Mouse (Mus musculus): Measurements from ENCODE around the gene Ebf1.

Gene Ebf1

DNA sequence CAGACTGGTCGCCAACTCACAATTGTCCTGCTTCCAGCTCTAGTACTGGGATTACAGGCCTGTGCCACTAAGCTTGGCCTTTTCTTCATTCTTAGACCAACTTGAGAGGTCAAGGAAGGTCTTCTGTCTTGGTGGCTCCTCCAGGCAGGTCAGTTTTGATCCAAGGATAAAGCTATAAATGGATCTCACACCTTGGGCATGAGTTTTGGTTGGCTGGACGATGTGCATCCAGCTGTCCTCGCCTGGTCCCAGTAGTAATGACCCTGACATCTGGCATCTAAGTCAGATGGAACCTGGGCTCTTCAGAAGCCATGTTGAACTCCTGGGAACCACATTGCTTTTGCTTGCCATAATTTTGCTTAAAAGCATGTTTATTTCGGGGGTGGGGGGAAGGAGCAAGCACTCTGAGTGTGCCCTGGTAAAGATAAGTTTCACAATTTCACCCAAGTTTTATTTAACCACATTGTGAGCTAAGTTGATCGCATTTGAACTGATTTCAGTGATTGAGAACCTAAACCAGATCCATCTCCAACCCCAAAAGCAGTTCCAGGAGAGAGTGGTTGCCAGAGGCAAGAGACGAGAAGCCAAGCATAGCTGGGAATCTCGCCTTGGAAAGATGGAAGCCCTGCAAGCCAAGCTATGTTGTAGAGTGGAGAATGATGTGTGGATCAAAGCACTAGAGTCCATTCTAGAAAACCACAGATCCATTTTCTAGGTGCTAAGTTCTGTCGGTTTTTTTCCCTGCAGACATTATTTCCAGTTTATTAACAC is 85.8 kb downstream of the Ebf1 start:
- no peak for DNase-seq (ENCODE audit: inconsistent ontology term)

DNA sequence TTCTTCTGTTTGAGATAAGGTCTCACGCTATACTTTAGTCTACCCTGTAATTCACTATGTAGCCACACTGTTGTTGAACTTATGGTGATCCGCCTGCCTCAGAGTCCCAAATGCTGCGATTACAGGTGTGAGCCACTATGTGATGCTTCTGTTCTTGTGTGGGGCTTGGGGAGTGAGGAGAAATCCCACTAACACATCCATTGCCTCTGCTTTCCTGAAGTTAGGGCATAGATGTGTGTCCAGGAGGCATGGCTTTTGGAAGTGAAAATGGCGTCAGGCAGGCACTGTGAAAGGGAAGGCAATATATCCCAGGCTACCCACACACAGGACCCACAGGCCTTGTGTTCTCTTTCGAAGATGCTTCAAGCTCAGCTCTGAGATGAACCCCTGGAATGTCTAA is 86.8 kb downstream of the Ebf1 start:
- no peak for DNase-seq (ENCODE audit: inconsistent ontology term)

DNA sequence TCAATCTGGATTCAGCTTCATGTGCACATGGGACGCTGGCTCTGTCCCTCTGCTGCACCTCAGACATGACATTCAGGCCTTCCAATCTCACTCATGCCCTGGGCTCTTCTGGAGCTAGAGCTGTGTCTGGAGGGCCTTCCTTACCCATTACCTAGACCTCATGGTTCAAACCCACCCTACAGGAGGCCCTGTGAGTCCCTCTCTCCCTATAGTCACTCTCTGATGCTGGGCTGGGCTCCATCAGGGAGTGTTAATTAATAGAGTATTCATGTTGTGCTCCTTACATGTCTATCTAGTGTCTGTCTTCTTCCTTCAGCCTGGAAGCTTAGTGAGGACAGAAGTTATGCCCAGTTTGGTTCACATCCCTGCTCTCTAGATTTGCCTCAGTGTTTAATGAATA is 88.7 kb downstream of the Ebf1 start:
- no peak for DNase-seq (ENCODE audit: inconsistent ontology term)

DNA sequence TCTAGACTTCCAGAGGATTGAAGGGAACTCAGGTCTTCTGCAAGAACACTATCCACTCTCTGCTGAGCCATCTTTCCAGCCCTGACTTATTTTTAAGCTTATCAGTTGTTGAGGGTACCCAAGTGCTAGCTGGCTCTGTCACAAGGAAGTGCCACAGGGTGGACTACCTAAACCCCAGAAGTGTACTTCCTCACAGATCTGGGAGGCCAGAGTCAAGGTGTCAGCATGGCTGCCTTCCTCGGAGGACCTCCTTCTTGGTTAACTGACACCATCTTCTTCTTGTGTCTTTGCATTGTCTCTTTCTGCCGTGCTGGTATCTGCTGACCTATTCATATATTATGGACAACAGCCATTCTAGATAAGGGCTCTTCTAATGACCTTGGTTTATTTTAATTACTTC is 89.3 kb downstream of the Ebf1 start:
- no peak for DNase-seq (ENCODE audit: inconsistent ontology term)

DNA sequence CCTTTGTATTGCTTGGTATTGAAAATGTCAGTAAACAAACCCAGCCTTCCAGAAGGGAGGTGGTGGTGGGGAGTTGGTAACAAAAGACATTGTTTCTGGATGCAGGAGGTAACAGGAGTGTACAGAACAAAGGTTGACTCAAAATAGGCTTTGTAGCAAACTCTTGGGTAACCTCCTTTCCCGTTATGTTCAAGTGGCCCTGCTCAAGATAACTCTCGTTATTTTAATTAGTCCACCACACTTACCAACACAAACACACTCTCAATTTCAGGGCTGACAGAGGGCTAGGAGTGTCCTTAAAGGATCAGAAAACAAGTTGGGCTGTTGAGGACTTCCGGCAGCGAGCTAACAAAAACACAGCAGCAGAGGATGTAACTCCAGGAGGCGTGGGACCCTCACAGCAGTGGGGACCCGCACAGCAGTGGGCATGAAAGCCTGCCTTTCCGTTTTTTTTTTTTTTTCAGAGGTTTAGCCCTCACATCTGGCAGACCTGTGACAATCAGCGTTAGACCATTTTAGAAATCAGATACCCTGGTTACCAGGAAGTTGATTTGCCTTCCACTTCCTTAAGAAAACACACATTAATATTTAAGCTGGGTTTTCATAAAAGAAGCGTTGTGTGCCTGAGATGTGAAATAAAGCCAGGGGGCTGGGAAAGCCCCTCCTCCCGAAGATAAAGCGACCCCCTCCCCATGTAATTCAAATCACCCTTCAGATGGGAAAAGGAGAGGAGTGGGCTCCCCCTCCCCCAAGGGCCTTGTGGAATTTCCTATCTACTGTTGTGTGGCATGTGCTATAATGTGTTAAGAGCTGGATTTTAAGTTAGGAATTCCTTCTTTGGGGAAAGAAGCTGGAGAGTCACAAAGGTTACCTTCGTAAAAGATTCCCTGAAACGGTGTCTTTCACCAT is 90.5 kb downstream of the Ebf1 start:
- no peak for DNase-seq (ENCODE audit: inconsistent ontology term)

DNA sequence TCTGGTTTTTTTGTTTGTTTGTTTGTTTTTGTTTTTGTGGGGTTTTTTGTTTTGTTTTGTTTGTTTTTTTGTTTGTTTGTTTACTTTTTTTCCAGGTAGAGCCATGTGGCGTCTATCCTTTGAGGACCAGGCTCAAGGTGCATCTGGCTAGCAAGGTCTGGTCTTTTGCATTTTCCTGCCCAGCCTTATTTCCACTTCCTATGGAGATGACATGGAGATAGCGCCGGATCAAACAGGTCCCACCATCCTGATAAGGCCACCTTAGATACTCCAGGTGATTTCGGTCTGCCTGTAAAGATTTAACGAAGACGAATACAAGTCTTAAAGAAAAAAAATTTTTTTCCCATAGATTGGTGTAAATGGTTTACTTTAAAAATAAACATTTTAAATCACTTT is 91.2 kb downstream of the Ebf1 start:
- no peak for DNase-seq (ENCODE audit: inconsistent ontology term)

- DNase-seq (ENCODE audit: inconsistent ontology term) = no peak
Measured at GRCm38 (mm10) chr11:44709073-44709618, 92.0 kb downstream of the Ebf1 start.

GRCm38 (mm10) chr11:44709869-44710460 is 92.8 kb downstream of the Ebf1 start:
- no peak for DNase-seq (ENCODE audit: inconsistent ontology term)

DNA sequence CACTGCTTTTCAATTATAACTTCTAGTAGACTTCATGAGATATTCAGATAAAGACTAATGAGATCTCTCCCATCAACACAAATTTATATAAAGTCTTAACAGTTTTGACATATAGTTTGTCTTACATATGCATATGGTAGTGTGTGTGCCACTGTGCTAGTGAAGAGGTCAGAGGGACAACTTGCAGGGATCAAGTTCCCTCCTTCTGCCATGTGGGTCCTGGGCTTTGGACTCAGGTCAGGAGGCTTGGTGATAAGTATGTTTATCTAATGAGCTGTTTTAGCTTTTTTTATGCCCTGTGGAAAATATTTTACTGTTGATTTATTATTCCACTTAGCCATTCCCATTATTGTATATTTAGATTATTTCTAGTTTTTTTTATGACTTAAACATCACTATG is 93.7 kb downstream of the Ebf1 start:
- DNase-seq (ENCODE audit: inconsistent ontology term) = no peak

- DNase-seq (ENCODE audit: inconsistent ontology term) = no peak
Measured at GRCm38 (mm10) chr11:44714188-44714587, 97.1 kb downstream of the Ebf1 start.

DNA sequence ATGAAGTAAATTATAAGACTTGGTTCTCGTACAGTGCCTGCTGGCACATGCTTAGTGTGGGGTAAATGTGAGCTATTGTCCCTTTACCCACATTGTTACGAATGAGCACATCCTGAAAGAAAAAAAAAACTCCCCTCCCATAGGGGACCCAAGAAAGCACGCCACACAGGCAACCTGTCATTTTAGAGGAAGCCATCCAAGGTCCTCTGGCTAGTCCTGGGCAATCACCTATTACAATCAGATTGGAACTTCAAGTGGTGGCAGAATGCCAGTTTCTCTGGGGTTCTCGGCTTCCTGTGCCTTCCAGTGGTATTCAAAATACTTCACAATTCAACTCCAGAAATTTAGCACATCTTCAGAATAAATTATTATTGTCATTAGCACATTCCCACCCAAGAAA is 98.7 kb downstream of the Ebf1 start:
- DNase-seq (ENCODE audit: inconsistent ontology term) = no peak

DNA sequence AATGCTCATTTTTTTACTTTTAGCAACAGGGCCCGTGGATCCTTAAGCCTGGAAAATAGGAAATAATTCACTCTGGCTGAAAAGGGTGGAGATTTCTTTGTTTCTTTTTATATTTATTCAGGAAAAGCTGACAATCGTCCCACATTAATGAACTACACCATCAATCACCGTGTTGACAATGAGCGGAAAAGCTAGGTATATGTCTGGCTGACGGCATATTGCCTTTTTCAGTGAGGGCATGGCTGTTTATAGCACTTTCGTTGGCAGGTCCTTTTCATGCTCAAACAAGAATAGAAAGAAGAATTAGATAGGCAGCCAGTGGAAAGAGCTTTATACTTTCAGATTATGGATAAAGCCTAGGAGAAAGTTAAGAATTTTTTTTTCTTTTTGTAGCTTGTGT is 99.8 kb downstream of the Ebf1 start:
- no peak for DNase-seq (ENCODE audit: inconsistent ontology term)

- no peak for DNase-seq (ENCODE audit: inconsistent ontology term)
Measured at GRCm38 (mm10) chr11:44717636-44718035, 100.5 kb downstream of the Ebf1 start.

DNA sequence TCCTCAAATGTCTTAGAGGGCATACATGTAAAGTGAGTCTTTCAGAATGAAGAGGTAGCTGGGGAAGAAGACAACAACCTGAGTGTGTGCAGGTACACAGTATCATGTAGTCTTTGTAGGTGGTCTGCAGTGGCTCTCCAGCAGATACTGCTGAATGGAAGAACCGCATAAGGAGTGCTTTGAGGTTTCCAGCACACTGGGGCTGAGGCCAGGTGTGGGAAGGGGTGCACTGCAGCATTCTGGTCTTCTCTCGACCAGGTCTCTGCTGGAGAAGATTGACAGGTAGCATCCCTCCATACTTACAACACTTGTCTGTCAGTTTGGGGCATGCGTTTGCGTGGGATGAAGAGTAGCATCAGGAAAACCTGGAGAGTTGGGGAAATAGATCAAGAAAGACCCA is 104.9 kb downstream of the Ebf1 start:
- DNase-seq (ENCODE audit: inconsistent ontology term) = no peak

GRCm38 (mm10) chr11:44723950-44724502 is 106.9 kb downstream of the Ebf1 start:
- DNase-seq (ENCODE audit: inconsistent ontology term) = no peak

GRCm38 (mm10) chr11:44725732-44726131 is 108.6 kb downstream of the Ebf1 start:
- DNase-seq (ENCODE audit: inconsistent ontology term) = no peak

DNA sequence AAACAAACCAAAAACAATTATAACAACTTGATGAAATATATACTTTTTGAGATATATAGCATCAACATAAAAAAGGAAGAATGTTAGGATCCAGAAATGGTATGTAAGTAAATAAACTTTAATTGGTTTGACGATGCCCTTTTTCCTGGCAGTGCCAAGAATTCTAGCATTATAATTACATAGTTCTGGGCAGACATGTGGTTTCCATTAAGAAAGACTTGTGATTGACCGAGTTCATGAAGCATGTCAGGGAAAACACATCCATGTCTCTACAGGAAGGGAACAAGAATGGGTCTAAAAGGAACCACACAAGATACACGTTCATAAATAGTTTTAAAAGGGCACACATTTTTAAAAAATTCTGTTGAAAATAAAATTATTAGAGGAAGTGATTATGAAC is 110.3 kb downstream of the Ebf1 start:
- peak; percentile 46 for DNase-seq (ENCODE audit: inconsistent ontology term)

DNA sequence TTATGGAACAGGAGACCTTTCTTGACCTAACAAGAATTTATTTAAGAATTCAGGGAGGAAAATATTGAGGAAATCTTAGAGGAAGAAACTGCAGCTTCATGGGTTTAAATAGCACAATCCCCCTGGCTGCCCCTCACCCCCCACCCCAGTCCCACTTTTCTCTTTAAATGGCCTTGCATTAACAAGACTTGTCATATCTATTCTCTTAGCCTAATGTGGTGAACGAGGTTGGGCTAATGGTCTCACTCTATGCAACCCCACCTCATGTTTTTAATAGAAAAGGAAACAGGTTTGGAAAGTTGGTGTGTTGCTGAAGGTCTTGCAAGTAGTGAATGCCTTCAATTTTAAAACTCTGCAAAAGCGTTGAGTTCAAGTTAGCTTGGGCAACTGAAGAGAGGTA is 110.7 kb downstream of the Ebf1 start:
- no peak for DNase-seq (ENCODE audit: inconsistent ontology term)

DNA sequence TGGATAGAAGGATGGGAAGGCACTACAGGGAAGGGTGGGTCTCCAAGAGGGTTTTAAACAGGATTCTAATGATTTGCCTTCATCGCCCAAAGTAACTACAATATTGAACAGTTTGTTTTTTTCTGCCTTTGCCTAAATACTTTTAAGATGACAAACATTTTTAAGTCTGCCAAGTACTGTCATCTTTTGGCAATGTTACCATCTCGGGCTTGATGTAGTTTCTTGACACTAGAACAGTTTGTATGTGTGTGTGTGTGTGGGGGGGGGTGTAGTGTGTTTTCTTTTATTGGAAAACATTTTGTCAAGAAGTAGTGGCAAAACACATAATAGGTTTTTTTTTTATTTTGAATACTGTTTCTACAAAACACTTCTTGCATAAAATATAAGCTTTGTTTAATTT is 111.2 kb downstream of the Ebf1 start:
- peak; percentile 30 for DNase-seq (ENCODE audit: inconsistent ontology term)

DNA sequence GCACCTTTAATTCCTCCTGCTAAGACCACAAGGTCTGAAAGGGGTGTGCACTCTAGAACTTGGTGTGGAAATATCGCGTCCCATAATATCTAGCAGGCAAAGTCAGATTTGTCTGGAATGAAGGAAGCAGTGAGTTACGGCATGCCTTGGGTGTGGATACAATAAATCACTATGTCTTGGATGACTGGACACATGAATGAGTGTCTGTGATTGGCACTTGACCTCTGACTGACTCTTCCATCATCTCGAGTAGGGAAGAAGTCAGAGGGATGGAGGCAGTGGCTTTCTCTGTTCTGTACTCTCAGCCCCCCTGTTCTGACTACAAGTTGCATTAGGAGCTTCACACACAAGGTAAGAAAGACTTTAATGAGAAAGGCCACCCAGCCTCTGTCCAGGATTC is 112.8 kb downstream of the Ebf1 start:
- no peak for DNase-seq (ENCODE audit: inconsistent ontology term)

DNA sequence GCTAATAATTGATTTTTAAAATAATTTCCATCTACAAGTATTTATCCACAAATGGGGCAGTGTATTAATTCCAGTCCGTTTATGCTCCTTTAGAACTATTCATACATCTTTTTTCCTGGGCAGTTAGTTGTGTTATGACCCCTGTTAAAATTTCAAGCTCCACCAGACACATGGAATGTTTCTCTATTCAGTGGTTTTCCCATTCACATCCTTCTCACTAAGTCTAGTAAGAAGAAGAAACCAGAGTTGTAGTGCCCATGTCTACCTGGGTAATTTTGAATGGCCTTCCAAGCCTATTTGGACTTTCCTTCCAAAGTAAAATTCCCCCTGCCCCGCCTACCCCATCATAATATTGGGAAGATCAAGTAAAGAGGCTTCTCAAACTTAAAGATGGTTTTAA is 114.6 kb downstream of the Ebf1 start:
- DNase-seq (ENCODE audit: inconsistent ontology term) = peak; percentile 60

DNA sequence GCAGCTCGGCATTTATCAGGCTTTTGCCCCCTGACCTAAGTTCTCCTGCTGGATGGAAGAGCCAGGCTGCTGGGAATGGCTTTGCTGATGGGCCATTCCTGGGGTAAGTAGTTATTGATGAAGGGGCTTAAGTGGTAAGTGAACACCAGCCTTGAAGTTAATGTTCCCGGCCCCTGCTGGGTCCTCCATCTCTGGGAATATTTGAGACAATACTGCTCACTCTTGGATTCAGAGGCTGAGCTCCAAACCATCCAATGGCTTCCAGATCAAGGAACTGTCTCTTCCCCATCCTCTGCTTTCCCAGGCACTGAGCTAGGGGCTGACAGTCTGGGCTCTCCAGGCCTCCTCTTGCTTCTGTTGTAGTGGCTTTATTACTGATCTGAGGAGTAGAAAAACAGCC is 116.2 kb downstream of the Ebf1 start:
- no peak for DNase-seq (ENCODE audit: inconsistent ontology term)
